Mouse (Mus musculus): ENCODE data around the gene Armc8. TPM values are rescaled to one million over a fixed set of nuclear protein-coding genes. Genes with fewer than 3 reads are reported as not detected.

Gene Armc8
- total and polyA plus RNA-seq, 2 experiments from 2014 or later: 75.4 to 75.9 TPM

DNA sequence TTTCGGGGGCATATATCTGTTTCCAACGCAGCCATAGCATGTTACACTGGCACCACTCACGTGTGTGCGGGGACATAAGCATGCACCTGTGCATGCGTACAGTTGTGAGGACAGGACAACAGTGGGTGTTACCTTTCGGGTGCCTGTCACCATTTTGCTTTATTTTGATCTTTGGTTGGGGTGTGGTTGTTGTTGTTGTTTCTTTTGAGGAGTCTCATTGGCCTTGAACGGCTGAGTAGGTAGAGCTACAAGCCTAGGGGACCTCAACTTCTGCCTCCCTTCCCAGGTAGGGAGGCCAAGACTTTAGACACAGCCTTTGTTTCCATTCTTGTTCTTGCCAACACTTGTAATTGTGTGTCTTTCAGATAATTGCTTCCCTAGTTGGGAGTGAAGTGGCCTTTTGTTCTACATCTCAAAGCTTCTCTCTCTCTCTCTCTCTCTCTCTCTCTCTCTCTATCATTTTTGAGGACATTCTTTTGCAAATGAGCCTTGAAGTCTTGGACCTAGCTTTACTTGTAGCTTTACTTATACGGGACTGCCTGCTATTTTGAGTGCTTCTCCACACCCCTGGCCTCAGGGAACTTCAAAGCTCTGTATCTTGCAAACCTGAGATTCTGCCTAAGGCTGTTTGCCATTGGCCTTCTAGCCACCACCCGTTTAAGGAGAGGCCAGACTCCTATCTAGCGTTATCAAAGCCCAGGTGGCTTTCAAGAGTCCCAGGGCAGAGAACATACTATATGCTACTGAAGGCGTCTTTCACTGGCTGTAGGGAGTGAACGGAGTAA lies 130.7 kb downstream of the Armc8 start:
- Histone ChIP-seq H3K9me3 (ENCODE audit: low read length) (no peaks in the 10 kb centered on the region), H3K27ac (ENCODE audit: low read depth, low read length) (no peak overlapping the region), H3K4me1 (ENCODE audit: insufficient read depth, low read length) (peaks cover 25% of the 10 kb centered on the region; the same call in 1 of the 2 replicates), H3K36me3 (ENCODE audit: insufficient read depth, low read length) (no peaks in the 10 kb centered on the region), H3K9ac (replicated peaks; ENCODE audit: low read length, poor library complexity, severe bottlenecking) (no peak overlapping the region), H3K4me3 (ENCODE audit: low read depth, low read length) (peak overlapping the region; percentile 87; the same call in 1 of the 2 replicates), H3K4me2 (ENCODE audit: low read depth, low read length, poor library complexity, severe bottlenecking) (peak overlapping the region; percentile 92), H3K27me3 (ENCODE audit: insufficient read depth, low read length) (no peaks in the 10 kb centered on the region)
- no peak for TF ChIP-seq CTCF (IDR thresholded peaks at IDR 0.05)
- no peak for ATAC-seq (ENCODE audit: low FRiP score)
- WGBS: 83% methylated on average over 12 of the region's 12 CpGs
- no peak for DNase-seq (ENCODE audit: low spot score)

DNA sequence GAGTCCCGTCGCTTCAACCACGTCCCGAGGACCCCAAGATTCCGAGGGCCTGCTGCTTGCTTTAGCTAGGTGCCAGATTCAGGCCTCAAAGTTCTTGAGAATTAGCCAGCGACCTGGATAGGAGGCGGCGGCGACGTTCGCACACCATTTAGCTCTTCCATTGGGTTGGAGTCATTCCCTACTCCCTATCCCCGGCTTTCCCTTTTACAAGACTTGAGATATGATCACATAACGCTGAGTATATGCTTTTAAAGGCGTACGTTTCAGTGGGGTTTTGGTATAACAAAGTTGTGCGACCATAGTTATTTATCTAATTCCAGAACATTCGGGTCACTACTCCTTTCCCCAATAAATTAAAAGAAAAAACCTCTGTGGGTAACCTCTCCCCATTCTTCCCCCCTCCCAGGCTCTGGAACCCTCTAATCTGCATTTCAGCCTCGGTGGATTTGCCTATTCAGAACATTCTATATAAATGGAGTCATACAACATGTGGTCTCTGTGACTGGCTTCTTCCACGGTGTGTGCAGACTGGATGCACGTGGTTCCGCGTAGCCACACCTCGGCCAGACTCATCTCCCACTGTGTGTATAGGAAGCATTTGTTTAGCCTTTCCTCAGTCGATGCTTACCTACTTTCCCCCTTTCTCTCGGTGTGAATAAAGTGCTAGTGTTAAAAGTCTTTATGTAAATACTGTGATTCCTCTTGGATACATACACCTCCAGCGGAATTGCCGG lies 131.5 kb downstream of the Armc8 start, which contains the start of gene Mras:
Mras (minus strand) TSS at position 351 of the 734 bp plus-strand sequence.
- TF ChIP-seq CTCF (IDR thresholded peaks at IDR 0.05): no peak
- Histone ChIP-seq H3K9me3 (ENCODE audit: low read length) (no peaks in the 10 kb centered on the region), H3K4me3 (ENCODE audit: low read depth, low read length) (peak within 1 kb of the TSS; percentile 87), H3K4me2 (ENCODE audit: low read depth, low read length, poor library complexity, severe bottlenecking) (peak within 1 kb of the TSS; percentile 92), H3K9ac (replicated peaks; ENCODE audit: low read length, poor library complexity, severe bottlenecking) (peak within 1 kb of the TSS; percentile 92), H3K4me1 (ENCODE audit: insufficient read depth, low read length) (peaks cover 25% of the 10 kb centered on the region; the same call in 1 of the 2 replicates), H3K36me3 (ENCODE audit: insufficient read depth, low read length) (no peaks in the 10 kb centered on the region), H3K27ac (ENCODE audit: low read depth, low read length) (peak within 1 kb of the TSS; percentile 92), H3K27me3 (ENCODE audit: insufficient read depth, low read length) (no peaks in the 10 kb centered on the region)
- DNase-seq (ENCODE audit: low spot score): peak; percentile 45
- 17% methylated on average over 27 of the region's 27 CpGs for WGBS
- ATAC-seq (ENCODE audit: low FRiP score): no peak

DNA sequence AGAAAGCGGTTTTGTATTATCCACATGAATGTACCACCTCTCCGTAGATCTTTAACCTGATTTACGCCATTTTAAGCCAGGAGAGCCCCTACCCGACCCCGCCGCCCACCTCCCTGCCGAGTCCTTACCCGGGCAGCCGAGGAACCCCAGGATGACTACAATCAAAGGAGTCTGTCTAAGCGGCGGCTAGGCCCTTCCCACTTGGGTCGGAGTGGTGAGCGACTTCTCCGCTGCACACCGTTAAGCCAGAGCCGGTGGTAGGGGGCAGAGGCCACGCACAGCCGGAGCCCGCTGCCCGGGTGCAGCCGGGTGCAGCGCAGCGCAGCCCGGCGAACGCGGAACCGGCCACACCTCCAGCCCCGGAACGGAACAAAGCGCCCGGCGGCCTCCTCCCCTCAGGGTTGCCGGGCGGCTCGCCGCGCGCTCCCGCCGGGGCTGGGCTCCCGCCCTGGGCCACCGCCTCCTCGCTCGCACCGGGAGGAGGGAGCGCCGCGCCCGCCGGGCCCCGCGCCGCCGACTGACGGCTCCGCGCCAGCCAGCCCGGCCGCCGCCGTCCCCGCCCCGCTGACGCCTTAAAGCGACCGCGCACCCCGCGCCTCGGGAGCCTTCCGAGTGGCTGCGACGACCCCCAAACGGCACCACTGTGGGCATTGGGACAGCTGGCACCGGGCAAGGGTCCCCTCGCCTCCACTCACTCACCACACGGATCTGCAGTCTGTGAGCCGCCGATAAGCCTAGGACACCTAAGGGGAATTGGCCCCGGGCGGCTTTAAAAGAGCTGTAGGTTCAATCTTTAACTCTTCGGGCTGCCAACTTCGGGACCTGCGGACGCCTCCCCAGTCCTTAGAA lies 132.3 kb downstream of the Armc8 start:
- peak overlapping the region; percentile 87 for H3K4me3 ChIP-seq (ENCODE audit: low read depth, low read length)
- no peaks in the 10 kb centered on the region for H3K36me3 ChIP-seq (ENCODE audit: insufficient read depth, low read length)
- no peaks in the 10 kb centered on the region for H3K27me3 ChIP-seq (ENCODE audit: insufficient read depth, low read length)
- TF ChIP-seq CTCF (IDR thresholded peaks at IDR 0.05): no peak
- peak; percentile 66 for ATAC-seq (ENCODE audit: low FRiP score)
- H3K9ac ChIP-seq (replicated peaks; ENCODE audit: low read length, poor library complexity, severe bottlenecking): peak overlapping the region; percentile 92
- H3K27ac ChIP-seq (ENCODE audit: low read depth, low read length): peak overlapping the region; percentile 92
- H3K4me1 ChIP-seq (ENCODE audit: insufficient read depth, low read length): peaks cover 25% of the 10 kb centered on the region; the same call in 1 of the 2 replicates
- H3K9me3 ChIP-seq (ENCODE audit: low read length): no peaks in the 10 kb centered on the region
- 1% methylated on average over 49 of the region's 86 CpGs for WGBS
- H3K4me2 ChIP-seq (ENCODE audit: low read depth, low read length, poor library complexity, severe bottlenecking): peak overlapping the region; percentile 92
- peak; percentile 74 for DNase-seq (ENCODE audit: low spot score)

GRCm38 (mm10) chr9:99435619-99436181 lies 133.0 kb downstream of the Armc8 start:
- Histone ChIP-seq H3K4me2 (ENCODE audit: low read depth, low read length, poor library complexity, severe bottlenecking) (peak overlapping the region; percentile 92), H3K4me3 (ENCODE audit: low read depth, low read length) (peak overlapping the region; percentile 87), H3K27ac (ENCODE audit: low read depth, low read length) (peak overlapping the region; percentile 92), H3K9me3 (ENCODE audit: low read length) (no peaks in the 10 kb centered on the region), H3K36me3 (ENCODE audit: insufficient read depth, low read length) (no peaks in the 10 kb centered on the region), H3K9ac (replicated peaks; ENCODE audit: low read length, poor library complexity, severe bottlenecking) (peak overlapping the region; percentile 92), H3K4me1 (ENCODE audit: insufficient read depth, low read length) (peaks cover 25% of the 10 kb centered on the region; the same call in 1 of the 2 replicates), H3K27me3 (ENCODE audit: insufficient read depth, low read length) (no peaks in the 10 kb centered on the region)
- no peak for TF ChIP-seq CTCF (IDR thresholded peaks at IDR 0.05)
- DNase-seq (ENCODE audit: low spot score): peak; percentile 76
- WGBS: 8% methylated on average over 16 of the region's 16 CpGs
- peak; percentile 58 for ATAC-seq (ENCODE audit: low FRiP score)

- no peaks in the 10 kb centered on the region for H3K36me3 ChIP-seq (ENCODE audit: insufficient read depth, low read length)
- H3K9ac ChIP-seq (replicated peaks; ENCODE audit: low read length, poor library complexity, severe bottlenecking): peak overlapping the region; percentile 92
- peak overlapping the region; percentile 92 for H3K27ac ChIP-seq (ENCODE audit: low read depth, low read length)
- DNase-seq (ENCODE audit: low spot score) (no peak), ATAC-seq (ENCODE audit: low FRiP score) (peak; percentile 25; the same call in 1 of the 2 replicates)
- H3K4me2 ChIP-seq (ENCODE audit: low read depth, low read length, poor library complexity, severe bottlenecking): peak overlapping the region; percentile 92
- H3K27me3 ChIP-seq (ENCODE audit: insufficient read depth, low read length): no peaks in the 10 kb centered on the region
- peaks cover 25% of the 10 kb centered on the region; the same call in 1 of the 2 replicates for H3K4me1 ChIP-seq (ENCODE audit: insufficient read depth, low read length)
- 12% methylated on average over 14 of the region's 14 CpGs for WGBS
- H3K4me3 ChIP-seq (ENCODE audit: low read depth, low read length): peak overlapping the region; percentile 87
- no peaks in the 10 kb centered on the region for H3K9me3 ChIP-seq (ENCODE audit: low read length)
- TF ChIP-seq CTCF (IDR thresholded peaks at IDR 0.05): no peak
Observed at GRCm38 (mm10) chr9:99434892-99435618, 133.6 kb downstream of the Armc8 start.
